Mouse (Mus musculus) lung, embryonic 15.5 days (tissue): Measurements from ENCODE around the gene Paip2b. TPM values are rescaled to one million over a fixed set of nuclear protein-coding genes. Genes with fewer than 3 reads are reported as not detected.
"Not testable (repeated sequence)": the region's sequence is repeated elsewhere in the genome, so short reads cannot be mapped to it uniquely, and the experiment has no call there.

Experiments used
- ATAC-seq: fragments of 200-750 bp; cut with Nextera tagmentation; 2 replicates; pipeline ENCODE4 v1.8.0; 2017; ENCODE audit warnings: moderate number of reproducible peaks, borderline replicate concordance; ENCODE audit not compliant: low FRiP score, low TSS enrichment; ENCODE audit errors: extremely low read depth
- H3K27ac ChIP-seq: fragments of 300-500 bp; sonication (generic); 2 replicates; pipeline ENCODE4 v1.5.1; 2015; ENCODE audit warnings: moderate library complexity, mild to moderate bottlenecking, inconsistent platforms
- H3K27me3 ChIP-seq: fragments of 300-500 bp; sonication (generic); 2 replicates; pipeline ENCODE4 v1.6.1; 2015; ENCODE audit warnings: inconsistent platforms
- H3K36me3 ChIP-seq: fragments of 300-500 bp; sonication (generic); 2 replicates; pipeline ENCODE4 v1.6.1; 2015; ENCODE audit warnings: inconsistent platforms
- H3K4me1 ChIP-seq: fragments of 300-500 bp; sonication (generic); 2 replicates; pipeline ENCODE4 v1.6.1; 2015; ENCODE audit warnings: inconsistent platforms
- H3K4me2 ChIP-seq: fragments of 300-500 bp; sonication (generic); 2 replicates; pipeline ENCODE4 v1.6.1; 2015; ENCODE audit warnings: inconsistent platforms, mild to moderate bottlenecking, moderate library complexity
- H3K4me3 ChIP-seq: fragments of 300-500 bp; sonication (generic); 2 replicates; pipeline ENCODE4 v1.5.1; 2015; ENCODE audit warnings: mild to moderate bottlenecking, inconsistent platforms
- H3K9ac ChIP-seq: fragments of 300-500 bp; sonication (generic); 2 replicates; pipeline ENCODE4 v1.6.1; 2015; ENCODE audit warnings: inconsistent platforms
- H3K9me3 ChIP-seq: fragments of 300-500 bp; sonication (generic); 2 replicates; pipeline ENCODE4 v1.6.1; 2016; ENCODE audit warnings: inconsistent platforms
- WGBS: fragments of 180-500 bp; shearing (Covaris S2); methylation state at CpG from one replicate; pipeline ENCODE4 v1.1.7; 2015; 5-methylcytosine and 5-hydroxymethylcytosine counted together
- polyA plus RNA-seq: library from polyadenylated mRNA; unstranded; fragments of >200 nt; fragmentation: Nextera tagmentation; extraction: Ambion mirVana; gene quantifications from 2 replicates; pipeline ENCODE4 v1.2.1, GENCODE M21; 2015

Gene Paip2b
- polyA plus RNA-seq, 1 experiment from 2014 or later: 20.0 TPM

DNA sequence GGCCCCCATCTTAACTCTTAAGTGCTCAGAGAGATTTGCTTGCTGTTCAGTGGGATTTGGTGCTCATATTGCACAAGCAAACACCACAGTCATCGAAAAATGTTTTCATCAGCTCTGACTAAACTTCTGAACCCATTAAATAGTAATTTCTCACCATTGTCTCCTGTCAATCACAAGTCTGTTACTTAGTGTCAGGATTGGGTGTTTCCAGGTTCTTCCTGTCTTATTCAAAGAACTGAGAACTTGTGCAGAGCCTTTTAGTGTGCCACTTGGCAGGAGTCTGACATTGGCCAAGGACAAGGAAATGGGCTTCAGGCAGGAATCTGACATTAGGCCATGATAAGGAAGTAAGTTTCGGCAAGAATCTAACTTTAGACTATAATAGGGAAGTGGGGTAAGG lies 6.5 kb upstream of the Paip2b start:
- Histone ChIP-seq H3K9me3 (no peaks in the 10 kb centered on the region), H3K36me3 (no peaks in the 10 kb centered on the region), H3K4me2 (no peak overlapping the region), H3K4me1 (no peaks in the 10 kb centered on the region), H3K4me3 (no peak overlapping the region), H3K27ac (no peak overlapping the region), H3K27me3 (no peaks in the 10 kb centered on the region), H3K9ac (no peak overlapping the region)
- WGBS: 66% methylated on average over 2 of the region's 2 CpGs
- ATAC-seq: no peak

- Histone ChIP-seq H3K4me1 (0 out of 2 replicates have a peak, but pooled peaks cover 3% of the 10 kb centered on the region), H3K9me3 (no peaks in the 10 kb centered on the region), H3K4me3 (no peak overlapping the region), H3K27ac (no peak overlapping the region), H3K9ac (no peak overlapping the region), H3K4me2 (no peak overlapping the region), H3K27me3 (no peaks in the 10 kb centered on the region), H3K36me3 (no peaks in the 10 kb centered on the region)
- WGBS: 88% methylated on average over 2 of the region's 2 CpGs
- ATAC-seq: no peak
Observed at GRCm38 (mm10) chr6:83836826-83837225, 5.3 kb upstream of the Paip2b start.

DNA sequence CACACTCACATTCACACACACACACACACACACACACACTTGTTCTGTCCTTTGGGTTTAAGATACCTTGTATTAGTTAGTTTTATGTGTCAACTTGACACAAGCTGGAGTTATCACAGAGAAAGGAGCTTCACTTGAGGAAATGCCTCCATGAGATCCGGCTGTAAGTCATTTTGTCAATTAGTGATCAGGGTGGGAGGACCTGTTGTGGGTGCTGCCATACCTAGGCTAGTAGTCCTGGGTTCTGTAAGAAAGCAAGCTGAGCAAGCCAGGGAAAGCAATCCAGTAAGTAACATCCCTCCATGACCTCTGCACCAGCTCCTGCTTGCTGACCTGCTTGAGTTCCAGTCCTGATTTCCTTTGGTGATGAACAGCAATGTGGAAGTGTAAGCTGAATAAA lies 852 bp upstream of the Paip2b start:
- H3K27me3 ChIP-seq, ATAC-seq, H3K9me3 ChIP-seq, H3K9ac ChIP-seq, H3K36me3 ChIP-seq: not testable (repeated sequence)
- H3K4me1 ChIP-seq: peaks cover 12% of the 10 kb centered on the region
- H3K27ac ChIP-seq: peak overlapping the region; percentile 65
- peak overlapping the region; percentile 28; the same call in 1 of the 2 replicates for H3K4me3 ChIP-seq
- peak overlapping the region; percentile 52 for H3K4me2 ChIP-seq
- 68% methylated on average over 1 of the region's 1 CpGs for WGBS

DNA sequence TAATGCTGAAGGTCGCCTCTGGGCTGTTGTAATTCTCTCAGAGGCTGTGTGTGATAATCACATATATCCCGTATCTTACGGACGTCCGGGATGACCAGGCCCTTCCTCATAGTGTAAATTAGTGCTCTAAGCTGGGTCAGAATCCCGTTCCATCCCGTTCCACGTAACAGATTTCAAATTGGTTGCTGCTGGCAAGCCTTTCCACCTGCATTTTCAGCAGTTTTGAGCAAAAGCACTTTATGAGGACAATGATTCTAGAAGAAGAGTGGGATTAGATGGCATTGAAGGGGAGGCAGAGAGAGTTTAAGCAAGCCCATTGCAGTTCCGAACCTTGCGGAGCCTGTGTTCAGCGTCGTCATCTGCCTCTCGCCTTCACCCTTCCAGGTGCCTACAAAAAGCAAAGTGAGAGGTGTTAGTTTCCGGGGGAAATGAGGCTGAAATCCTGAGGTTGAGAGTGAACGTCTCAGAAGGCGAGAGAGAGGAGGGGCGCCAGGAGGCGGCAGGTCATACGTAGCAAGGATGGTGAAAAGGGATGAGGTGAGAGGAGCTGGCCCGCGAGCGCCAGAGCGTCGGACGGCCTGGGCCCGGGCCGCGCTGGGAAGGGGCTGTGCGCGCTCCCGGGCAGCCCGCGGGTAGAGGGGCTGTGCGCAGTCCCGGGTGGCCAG lies 468 bp downstream of the Paip2b start:
- peaks cover 2% of the 10 kb centered on the region; the same call in 1 of the 2 replicates for H3K36me3 ChIP-seq
- WGBS: under 1% methylated on average over 35 of the region's 35 CpGs
- no peaks in the 10 kb centered on the region for H3K27me3 ChIP-seq
- peak overlapping the region; percentile 86 for H3K4me2 ChIP-seq
- peaks cover 12% of the 10 kb centered on the region for H3K4me1 ChIP-seq
- no peaks in the 10 kb centered on the region for H3K9me3 ChIP-seq
- peak overlapping the region; percentile 70 for H3K4me3 ChIP-seq
- peak; percentile 82 for ATAC-seq
- peak overlapping the region; percentile 63 for H3K9ac ChIP-seq
- peak overlapping the region; percentile 85 for H3K27ac ChIP-seq

DNA sequence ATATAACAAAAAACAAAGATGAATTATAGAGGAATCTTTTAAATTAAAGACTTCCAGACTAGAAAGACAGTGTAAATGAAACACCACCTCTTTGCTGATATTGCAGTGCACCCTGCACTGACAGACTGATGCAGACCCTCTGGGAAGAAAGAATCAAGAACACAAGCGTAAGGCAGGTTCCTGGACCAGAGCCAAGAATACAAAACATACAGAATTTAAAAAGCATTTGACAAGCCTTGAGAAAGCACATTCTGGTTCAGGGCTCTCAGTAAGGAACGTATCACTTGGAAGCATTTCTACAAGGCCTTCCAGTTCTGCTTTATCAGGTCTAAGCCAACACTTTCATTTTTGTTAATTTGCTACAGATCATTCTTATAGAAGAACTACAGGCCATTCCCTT lies 9.7 kb downstream of the Paip2b start:
- Histone ChIP-seq H3K36me3 (peaks cover 3% of the 10 kb centered on the region; the same call in 1 of the 2 replicates), H3K27ac (no peak overlapping the region)
- no peak for ATAC-seq

GRCm38 (mm10) chr6:83820727-83821515 lies 10.6 kb downstream of the Paip2b start:
- Histone ChIP-seq H3K27ac (no peak overlapping the region), H3K4me1 (peaks cover 8% of the 10 kb centered on the region; the same call in 1 of the 2 replicates), H3K9ac (no peak overlapping the region), H3K4me3 (no peak overlapping the region), H3K9me3 (no peaks in the 10 kb centered on the region), H3K4me2 (no peak overlapping the region), H3K27me3 (no peaks in the 10 kb centered on the region), H3K36me3 (peaks cover 6% of the 10 kb centered on the region)
- 80% methylated on average over 2 of the region's 2 CpGs for WGBS
- ATAC-seq: no peak

More for the DNA sequence above, 9.7 kb downstream of the Paip2b start:
- H3K9ac ChIP-seq: no peak overlapping the region
- no peak overlapping the region for H3K4me2 ChIP-seq
- peaks cover 8% of the 10 kb centered on the region; the same call in 1 of the 2 replicates for H3K4me1 ChIP-seq
- no peak overlapping the region for H3K4me3 ChIP-seq
- 28% methylated on average over 2 of the region's 2 CpGs for WGBS
- no peaks in the 10 kb centered on the region for H3K27me3 ChIP-seq
- H3K9me3 ChIP-seq: no peaks in the 10 kb centered on the region

GRCm38 (mm10) chr6:83818996-83819395 lies 12.5 kb downstream of the Paip2b start:
- H3K4me1 ChIP-seq: peaks cover 8% of the 10 kb centered on the region; the same call in 1 of the 2 replicates
- H3K4me2 ChIP-seq: no peak overlapping the region
- no peaks in the 10 kb centered on the region for H3K27me3 ChIP-seq
- no peak overlapping the region for H3K27ac ChIP-seq
- ATAC-seq: no peak
- H3K9me3 ChIP-seq: no peaks in the 10 kb centered on the region
- no peak overlapping the region for H3K9ac ChIP-seq
- no peak overlapping the region for H3K4me3 ChIP-seq
- 73% methylated on average over 1 of the region's 1 CpGs for WGBS
- peaks cover 7% of the 10 kb centered on the region for H3K36me3 ChIP-seq

DNA sequence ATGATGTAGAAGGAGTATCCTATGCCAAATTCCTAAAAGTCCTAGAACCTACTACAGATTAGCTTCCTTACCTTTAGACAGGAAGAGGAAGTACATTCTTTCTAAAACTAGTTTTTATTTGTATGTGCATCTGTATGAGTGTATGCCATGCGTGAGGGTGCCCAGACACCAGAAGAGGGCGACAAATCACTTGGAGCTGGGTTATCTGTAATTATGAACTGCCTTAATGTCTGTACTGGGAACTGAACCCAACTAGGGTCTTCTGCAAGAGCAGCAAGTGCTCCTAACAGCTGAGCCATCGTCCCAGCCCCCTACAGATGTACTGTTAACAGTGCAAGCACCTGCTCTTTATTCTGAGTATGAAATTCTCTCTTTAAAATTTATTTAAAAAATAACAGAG lies 15.7 kb downstream of the Paip2b start:
- H3K9ac ChIP-seq: no peak overlapping the region
- peaks cover 22% of the 10 kb centered on the region for H3K36me3 ChIP-seq
- no peak overlapping the region for H3K27ac ChIP-seq
- no peak for ATAC-seq
- no peaks in the 10 kb centered on the region for H3K4me1 ChIP-seq
- H3K4me3 ChIP-seq: no peak overlapping the region
- no peaks in the 10 kb centered on the region for H3K9me3 ChIP-seq
- no peak overlapping the region for H3K4me2 ChIP-seq
- no peaks in the 10 kb centered on the region for H3K27me3 ChIP-seq
- WGBS: 90% methylated on average over 3 of the region's 3 CpGs

DNA sequence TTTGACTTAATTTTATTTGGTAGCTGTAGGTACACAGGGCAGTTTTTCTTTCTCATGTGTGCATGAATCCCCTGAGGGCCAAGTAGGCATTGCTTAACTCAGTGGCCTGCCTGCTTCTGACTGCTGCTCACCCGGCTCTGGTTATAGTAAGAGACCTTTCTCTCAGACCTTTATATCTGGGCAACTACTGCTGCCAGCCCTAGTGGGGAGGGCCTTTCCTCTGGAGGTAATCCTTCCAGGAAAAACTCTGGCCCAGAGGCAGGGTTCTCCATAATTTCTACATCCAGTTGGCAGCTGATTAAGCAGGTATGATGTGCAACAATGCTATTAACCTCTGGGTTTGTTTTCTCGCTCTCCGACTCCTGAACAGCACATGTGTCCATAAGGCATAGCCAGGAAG lies 28.7 kb downstream of the Paip2b start:
- Histone ChIP-seq H3K4me1 (0 out of 2 replicates have a peak, but pooled peaks cover under 1% of the 10 kb centered on the region), H3K27me3 (no peaks in the 10 kb centered on the region), H3K4me2 (no peak overlapping the region), H3K27ac (no peak overlapping the region), H3K4me3 (no peak overlapping the region), H3K36me3 (peaks cover 26% of the 10 kb centered on the region), H3K9ac (no peak overlapping the region), H3K9me3 (no peaks in the 10 kb centered on the region)
- no peak for ATAC-seq
- WGBS: 84% methylated on average over 3 of the region's 3 CpGs

DNA sequence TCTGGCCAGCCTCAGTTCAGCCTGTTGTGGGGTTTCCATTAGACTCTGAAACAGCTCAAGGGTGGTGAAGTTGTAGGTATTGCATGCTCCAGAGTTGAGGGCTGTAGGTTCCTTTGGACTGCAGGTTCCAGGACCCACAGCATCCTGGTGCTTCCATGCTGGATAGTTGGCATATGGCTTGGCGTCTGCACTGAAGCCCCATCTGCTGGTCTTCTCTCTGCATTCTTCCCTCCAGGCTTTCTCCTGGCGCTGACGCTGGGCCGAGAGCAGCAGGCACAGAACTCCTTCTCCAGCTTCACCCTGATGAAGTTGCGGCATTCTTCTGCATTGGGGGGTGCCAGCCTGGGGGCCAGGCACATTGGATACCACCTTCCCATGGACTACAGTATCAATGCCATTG lies 29.5 kb downstream of the Paip2b start:
- Histone ChIP-seq H3K9me3 (no peaks in the 10 kb centered on the region), H3K27me3 (no peaks in the 10 kb centered on the region), H3K36me3 (peaks cover 19% of the 10 kb centered on the region), H3K4me3 (no peak overlapping the region), H3K4me2 (no peak overlapping the region), H3K27ac (no peak overlapping the region), H3K4me1 (0 out of 2 replicates have a peak, but pooled peaks cover 5% of the 10 kb centered on the region), H3K9ac (no peak overlapping the region)
- ATAC-seq: no peak
- 94% methylated on average over 5 of the region's 5 CpGs for WGBS

- no peak overlapping the region for H3K4me3 ChIP-seq
- H3K4me1 ChIP-seq: peaks cover 13% of the 10 kb centered on the region; the same call in 1 of the 2 replicates
- ATAC-seq: no peak
- no peaks in the 10 kb centered on the region for H3K9me3 ChIP-seq
- no peak overlapping the region for H3K4me2 ChIP-seq
- WGBS: 55% methylated on average over 3 of the region's 3 CpGs
- no peaks in the 10 kb centered on the region; the same call in 1 of the 2 replicates for H3K27me3 ChIP-seq
- H3K36me3 ChIP-seq: peaks cover 14% of the 10 kb centered on the region
- no peak overlapping the region for H3K27ac ChIP-seq
- H3K9ac ChIP-seq: no peak overlapping the region
Observed at GRCm38 (mm10) chr6:83796686-83797085, 34.9 kb downstream of the Paip2b start.

DNA sequence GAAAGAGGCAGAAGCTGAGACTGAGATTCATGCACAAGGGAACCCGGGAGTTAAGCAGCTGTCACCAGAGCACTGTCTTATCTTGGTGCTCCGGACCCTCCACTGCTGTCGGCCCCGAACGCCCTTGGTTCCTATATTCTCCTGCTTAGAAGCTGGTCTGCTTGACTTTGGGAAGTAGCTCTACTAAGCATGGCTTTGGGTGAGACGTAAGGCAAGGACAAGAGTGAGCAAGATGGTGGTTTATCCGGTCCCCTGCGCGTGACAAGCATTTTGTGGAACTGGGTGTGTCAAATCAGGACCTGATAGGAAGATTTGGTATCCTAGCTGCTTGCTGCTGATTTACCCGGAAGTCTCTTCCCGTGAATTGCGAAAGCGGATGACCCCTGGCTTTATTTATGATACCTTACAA lies 36.0 kb downstream of the Paip2b start:
- no peak for ATAC-seq
- peaks cover 13% of the 10 kb centered on the region; the same call in 1 of the 2 replicates for H3K4me1 ChIP-seq
- peak overlapping the region; percentile 72 for H3K4me3 ChIP-seq
- H3K9ac ChIP-seq: peak overlapping the region; percentile 73
- peak overlapping the region; percentile 97 for H3K27ac ChIP-seq
- WGBS: 2% methylated on average over 13 of the region's 13 CpGs
- peak overlapping the region; percentile 83 for H3K4me2 ChIP-seq
- no peaks in the 10 kb centered on the region; the same call in 1 of the 2 replicates for H3K27me3 ChIP-seq
- peaks cover 3% of the 10 kb centered on the region; the same call in 1 of the 2 replicates for H3K36me3 ChIP-seq
- no peaks in the 10 kb centered on the region for H3K9me3 ChIP-seq
